Mouse (Mus musculus) spleen, adult 12 weeks (tissue): ENCODE measurements around the gene Eef1akmt3.

Source experiments
- DNase-seq: peaks from one replicate; pipeline ENCODE4 v3.0.0; 2022; ENCODE audit warnings: low spot score

Eef1akmt3 gene

DNA sequence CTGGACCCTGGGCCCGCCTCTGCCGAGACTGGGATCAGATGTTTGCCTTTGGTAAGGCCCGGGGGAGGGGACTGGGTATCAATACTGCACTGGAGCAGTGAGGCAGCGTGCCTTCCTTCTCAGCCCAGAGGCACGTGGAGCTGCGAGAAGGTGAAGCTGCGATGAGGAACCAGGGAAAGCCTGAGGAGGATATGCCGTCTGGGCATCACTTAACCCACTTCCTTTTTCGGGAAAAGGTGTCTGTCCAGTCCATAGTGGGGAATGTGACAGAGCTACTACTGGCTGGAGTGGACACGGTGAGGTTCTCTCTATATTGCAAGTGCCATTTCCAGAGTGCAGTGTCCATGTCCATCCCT, 8.8 kb upstream of the Eef1akmt3 start:
- DNase-seq, result no peak

DNA sequence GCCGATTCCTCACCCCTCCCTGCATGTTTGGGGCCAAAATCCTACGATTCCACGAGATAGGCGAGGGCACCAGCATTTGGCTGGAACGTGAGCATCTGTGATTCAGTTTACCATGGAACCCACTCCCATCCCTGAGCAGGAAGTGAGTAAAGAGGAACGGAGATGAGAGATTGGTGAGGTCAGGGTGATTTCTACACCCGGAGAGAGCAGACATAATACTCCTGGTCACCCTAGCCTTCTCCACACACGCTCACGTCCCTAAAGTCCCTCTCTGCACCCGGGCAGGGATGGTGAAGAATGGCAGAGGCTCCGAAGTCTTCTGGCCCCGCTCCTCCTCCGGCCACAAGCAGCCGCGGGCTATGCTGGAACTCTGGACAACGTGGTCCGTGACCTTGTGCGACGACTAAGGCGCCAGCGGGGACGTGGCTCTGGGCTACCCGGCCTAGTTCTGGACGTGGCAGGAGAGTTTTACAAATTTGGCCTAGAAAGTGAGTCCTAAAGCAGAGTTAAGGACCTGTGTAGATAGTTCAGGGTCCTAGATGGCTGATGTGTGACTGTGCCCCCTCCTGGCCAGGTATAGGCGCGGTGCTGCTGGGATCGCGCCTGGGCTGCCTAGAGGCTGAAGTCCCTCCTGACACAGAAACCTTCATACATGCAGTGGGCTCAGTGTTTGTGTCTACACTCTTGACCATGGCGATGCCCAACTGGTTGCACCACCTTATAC, 8.2 kb upstream of the Eef1akmt3 start:
- DNase-seq, result no peak

DNA sequence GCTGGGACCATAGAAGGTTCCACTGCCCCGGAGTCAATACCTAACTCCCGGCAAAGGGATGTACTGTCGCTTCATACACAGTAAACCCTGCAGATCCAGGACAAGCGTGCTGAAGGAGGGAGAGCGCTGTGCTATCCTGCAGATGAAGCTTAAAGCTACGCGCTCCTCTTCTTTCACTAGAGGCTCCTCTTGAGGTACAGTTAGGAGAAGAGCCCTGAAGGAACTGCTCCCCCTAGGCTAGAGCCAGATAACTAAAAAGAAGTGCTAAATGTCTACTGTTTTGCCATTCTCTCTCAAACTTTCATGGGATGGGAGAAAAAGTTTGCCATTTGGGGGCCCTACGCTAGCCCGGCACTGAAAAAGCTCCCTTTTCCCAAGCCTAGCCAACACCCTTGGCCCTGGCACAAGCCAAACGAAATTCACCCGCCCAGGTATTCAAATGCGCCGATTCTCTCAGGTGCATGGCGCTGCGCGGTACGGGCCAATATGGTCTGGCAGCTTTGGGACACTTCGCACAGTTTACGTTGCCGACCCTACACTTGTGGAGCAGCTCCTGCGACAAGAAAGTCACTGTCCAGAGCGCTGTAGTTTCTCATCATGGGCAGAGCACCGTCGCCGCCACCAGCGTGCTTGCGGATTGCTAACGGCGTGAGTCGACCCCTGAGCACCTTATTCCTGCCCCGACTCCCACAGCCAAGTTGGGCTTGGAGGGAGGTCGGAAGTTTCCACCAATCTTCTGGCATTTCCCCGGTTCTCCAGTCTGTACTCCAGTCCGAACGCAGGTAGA, 7.5 kb upstream of the Eef1akmt3 start:
- DNase-seq, result no peak

DNA sequence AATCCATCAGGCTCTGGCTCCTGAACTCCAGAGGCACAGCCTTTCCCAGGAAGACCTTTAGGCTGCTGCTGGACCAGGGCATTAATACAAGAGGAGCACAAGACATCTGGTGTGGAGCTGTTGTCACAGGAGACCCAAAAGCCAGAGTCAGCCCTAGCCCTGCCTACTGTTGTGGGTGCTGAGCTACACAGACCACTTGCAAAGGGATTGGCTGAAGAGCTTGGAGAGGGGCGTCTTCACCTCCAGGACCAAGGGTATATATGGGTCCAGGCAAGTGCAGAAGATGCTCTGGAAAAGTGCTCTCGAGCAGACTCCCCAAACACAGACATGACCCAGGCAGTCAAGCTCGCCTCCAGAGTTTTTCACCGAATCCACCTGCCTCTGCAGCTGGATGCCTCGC, 6.6 kb upstream of the Eef1akmt3 start, which contains the start of gene Cyp27b1:
Gene Cyp27b1, plus strand, starts transcription at position 297 of the 400 bp plus-strand sequence.
- DNase-seq, result no peak

DNA sequence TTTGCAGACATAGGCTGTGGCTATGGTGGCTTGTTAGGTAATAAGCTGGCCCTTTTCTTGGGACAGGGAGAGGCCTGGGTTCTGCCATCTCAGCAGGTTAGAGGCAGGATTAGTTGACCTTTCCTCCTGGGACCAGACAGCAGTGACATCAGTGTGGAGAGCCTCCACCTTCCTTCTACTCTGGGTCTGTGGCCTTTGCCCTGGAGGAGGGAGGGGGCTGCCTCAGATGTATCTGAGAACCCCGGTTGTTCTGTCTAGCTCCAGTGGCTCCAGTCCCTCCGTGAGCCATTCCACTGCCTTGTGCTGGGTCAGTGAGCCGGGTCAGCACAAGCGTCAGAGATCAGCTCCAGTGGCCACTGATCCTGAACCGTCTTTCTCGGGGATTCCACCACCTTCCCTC, 1.9 kb upstream of the Eef1akmt3 start:
- no peak for DNase-seq

DNA sequence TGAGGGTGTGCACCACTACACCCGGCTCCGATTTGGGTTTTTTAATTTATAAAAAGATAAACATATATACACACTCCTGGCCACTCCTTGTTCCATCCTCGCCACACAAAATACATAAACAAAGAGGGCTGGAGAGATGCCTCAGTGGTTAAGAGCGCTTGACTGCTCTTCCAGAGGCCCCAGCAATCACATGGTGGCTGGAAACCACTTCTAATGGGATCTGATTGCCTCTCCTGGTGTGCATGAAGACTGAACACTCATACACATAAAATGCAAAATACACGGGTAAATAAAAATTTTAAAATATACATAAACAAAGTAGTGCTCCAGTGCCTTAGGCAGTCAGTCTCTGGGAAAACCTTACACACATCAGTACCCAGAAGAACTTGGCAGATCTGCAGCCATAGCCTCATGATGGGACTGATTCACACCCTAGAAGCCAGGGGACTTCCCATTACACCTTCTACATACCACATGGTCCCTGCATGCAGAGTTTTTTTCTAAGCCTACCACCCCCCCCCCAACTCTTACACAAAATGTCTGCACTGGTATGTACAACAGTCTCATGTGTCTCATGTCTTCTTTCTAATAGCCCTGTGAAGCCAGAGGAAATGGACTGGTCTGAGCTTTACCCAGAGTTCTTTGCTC, 1.3 kb upstream of the Eef1akmt3 start:
- DNase-seq, result no peak

DNA sequence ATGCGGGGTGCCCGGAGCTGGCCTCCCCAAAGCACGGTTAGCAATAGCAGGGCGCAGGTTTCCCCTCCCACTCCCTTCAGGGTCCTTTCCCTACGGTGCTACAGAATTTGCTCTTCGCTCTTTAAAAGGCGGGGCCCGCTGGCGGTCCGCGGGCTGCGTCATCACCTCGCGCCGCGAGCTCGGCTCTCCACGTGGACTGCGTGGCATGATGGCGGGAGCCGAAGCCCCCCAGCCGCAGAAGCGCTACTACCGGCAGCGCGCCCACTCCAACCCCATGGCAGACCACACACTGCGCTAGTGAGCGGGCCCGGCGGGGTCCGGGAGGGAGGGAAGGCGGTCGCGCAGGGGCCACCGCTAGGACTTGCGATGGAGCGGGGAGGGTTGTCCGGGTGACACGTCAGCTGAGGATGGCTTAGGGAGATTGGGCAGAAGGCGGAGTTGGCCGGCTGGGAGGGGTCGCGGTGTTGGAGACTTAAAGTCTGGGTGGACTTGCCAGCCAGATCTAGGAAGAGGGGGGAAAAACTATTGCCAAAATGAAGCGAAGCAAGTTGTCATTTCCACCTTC, 543 bp upstream of the Eef1akmt3 start:
- DNase-seq, result peak; percentile 77

DNA sequence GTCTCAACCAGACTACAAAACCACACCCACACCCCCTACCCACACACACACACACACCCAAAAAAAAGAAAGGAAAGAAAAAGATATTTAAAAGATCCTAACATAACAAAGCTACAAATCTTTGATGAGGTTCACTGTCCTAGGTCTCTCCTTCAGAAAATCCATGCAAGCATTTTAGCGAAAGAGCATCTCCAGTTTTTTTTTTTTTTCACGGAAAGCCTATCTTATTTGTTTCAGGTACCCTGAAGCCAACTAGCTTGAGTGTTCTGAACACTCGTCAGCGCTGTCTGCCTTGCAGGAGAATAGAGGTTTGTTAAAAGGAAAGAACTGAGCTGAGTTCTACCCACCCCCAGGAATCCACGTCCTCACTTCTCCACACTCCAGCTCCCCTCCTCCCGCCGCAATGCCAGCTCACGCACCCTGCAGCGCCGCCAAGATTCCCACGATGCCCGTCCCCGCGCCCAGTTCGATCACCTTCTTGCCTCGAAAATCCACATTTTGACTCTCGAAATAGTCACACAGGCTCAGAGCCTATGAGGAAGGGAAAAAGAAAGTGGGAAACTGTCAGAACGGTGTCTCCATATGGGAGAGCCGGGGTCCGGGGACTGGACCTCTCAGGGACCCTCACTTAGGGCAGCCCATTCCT, 621 bp downstream of the Eef1akmt3 start:
- DNase-seq, result no peak

DNA sequence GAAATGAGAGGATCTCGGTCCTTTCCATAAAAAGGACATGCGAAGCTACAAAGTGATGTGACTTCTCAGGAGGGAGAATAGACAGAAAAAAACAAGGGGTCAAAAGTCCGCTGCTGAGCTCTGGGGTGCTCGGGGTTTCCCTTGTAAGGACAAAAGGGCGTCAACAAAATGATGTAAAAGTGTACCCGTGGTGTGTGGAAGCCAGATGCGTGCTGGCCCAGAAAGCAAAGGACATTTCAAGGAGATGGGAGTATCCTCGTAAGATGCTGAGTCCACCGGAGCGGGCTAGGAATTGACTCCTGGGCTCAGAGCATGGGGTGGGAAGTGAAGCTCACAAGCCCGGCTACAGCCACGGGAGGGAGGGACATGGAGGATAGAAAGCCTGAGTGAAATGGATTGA, 3.7 kb downstream of the Eef1akmt3 start:
- no peak for DNase-seq

DNA sequence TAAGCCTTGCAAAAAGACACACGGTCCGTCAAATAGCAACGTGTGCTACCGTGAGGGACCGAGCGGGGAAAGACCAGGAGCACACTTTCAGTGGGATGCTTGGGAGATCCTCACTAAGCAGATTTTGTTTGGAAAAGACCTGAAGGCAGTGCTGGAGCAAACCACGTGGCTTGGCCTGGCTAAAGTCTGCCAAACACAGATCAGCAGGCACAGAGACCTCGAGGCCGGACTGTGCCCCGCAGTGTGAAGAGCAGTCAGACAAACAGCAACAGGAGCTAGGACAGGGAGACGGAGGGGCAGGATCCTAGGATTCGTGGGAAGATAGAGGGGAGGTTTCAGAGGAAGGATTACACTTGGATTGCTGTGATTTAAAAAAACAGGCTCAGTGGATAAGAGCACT, 5.0 kb downstream of the Eef1akmt3 start:
- no peak for DNase-seq

DNA sequence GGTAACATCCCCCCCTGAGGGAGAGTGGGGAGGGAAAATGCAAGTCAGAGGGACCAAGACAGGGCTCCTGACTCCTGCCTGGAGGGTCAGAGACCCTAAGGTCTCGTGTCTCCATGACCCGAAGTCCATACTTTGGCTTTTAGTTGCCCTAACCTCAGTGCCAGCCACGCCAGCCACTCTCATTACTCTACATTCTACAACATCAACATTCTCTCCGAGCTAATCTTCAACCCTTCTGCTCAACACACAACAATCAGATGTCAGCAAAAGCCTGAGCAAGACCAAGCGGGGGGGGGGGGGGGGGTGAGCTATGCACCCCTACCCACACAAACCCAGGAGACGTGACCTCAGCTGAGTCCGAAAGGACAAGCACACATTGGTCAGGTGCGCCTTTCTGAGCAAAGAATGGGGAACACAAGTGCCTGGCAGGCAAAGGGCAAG, 8.0 kb downstream of the Eef1akmt3 start:
- no peak for DNase-seq

DNA sequence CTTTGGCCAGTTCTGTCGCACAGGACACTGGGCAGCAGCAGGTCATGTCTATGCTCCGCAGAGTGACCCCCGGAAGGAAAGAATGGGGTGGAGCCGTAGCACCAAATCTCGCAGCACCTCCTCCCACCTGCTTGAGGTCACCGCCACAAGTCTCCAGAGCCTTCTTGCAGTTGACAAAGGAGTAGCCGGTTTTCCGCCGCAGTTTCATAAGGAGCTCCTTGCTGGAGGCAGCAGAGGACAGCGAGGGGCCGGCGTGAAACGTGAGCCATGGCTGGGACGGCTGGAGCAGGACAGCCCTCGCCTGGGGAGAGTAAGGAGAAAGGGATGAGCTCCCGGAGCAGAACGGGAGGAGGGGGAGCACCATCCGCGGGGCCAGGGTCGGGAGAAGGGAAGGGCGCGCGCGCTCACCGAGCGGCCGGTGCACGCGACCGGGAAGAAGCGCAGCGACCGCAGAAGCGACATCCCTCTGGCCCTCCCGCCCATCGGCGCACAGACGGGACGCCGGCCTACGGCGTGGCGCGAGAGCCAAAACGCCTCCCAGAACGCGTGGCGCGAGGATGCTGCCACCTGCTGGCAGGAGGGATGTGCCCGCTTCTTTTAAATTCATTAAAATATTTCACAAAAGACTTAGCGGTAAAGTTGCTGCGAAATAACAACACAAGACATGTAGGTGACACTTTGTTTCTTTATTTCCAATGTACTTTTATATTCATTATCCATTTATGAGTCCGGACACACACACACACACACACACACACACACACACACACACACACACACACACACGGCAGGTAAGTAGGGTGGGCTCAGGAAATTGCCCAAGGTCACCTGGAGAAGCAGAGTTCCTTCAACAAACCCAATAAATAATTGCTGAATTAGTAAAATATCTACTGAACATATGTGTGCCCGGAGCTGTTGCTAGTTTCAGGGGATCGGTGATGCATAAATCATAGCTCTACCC, 10.7 kb downstream of the Eef1akmt3 start, which contains the start of gene Tsfm:
Gene Tsfm, minus strand, starts transcription at position 505 of the 961 bp plus-strand sequence.
- DNase-seq, result peak; percentile 84

DNA sequence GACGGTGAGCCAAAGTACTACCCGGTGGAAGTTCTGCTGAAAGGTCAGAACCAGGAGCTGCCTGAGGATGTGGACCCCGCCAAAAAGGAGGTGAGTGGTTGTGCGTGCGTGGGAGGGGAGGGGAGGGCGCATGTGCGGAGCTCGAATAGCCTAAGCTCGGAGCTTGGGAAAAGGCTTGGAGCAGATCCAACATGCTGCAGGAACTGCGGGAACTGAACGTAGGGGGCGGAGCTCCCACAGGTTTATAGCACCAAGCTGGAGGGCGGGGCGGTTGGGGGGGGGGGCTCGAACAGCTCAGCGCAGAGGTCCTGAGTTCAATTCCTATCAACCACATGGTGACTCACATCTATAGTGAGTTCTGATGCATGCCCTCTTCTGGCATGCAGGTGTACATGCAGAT, 22.9 kb downstream of the Eef1akmt3 start:
- DNase-seq, result no peak

DNA sequence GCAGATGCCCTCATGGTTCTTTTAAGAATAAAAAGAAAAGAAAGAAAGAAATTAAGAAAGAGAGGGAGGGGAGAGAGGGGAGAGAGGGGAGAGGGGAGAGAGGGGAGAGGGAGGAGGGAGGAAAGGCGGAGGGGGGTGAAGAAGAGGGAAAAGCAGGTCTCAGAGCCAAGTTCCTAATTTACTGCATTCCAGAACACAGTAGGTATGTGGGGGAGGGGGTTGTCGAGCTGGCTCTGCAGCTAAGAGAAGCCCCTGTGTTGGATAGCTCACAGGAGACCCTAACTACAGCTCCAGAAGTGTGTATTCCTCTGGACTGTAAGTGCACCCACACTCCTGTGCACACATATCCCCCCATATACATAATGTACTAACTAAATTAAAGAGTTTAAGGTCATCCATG, 24.2 kb downstream of the Eef1akmt3 start:
- no peak for DNase-seq

DNA sequence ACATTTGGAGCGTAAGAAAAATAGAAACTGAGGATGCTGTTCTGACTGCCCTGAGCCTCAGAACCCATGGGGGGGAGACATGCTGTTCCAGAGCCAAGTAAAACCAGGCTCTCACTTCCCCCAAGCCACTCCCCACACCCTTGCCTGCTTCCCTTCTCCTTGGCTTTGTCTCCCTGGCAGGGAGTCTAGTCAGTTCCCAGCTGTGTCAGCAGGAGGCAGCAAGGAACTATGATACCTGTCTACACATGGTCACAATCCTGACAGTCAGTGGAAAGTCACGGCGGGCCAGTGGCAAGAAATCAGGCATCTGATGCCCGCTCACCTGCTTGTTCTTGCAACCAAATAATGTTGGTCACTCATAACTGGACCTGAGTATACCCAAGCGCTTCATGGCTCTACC, 24.8 kb downstream of the Eef1akmt3 start:
- no peak for DNase-seq

DNA sequence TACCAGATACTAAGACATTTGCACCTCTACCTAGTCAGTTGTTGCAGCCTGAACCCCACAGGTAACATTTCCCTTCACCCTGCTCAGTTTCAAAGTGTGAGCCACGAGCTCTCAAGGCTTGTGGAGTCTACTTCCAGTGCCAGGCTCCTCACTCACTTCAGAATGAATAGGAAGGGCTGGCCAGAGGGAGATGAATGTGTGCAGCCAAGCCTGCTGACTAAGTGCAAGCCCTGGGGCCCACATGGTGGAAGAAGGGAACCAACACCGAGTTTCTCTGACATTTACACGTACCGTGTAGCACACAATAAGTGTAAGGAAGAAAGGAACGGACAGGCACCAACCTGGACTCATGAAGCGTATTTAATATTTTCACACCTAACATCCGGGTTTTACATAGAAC, 37.5 kb downstream of the Eef1akmt3 start:
- DNase-seq, result no peak

DNA sequence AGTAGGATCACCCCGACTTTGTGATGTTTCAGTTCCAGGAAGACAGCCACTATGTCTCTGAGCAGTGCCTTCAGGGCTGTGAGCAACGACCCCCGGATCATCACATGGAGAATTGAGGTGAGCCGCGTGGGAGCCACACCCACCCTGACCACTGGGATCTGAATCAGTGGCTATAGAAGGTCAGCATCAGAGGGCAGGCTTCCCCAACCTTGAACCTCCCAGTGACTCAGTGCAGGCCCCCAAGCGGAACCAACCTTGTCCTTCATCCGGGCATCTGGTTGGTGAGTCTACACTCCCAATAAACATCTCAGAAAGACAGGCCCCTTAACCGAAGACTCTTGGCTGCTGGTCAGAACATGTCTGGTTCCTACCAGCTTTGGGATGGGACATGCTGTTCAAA, 38.0 kb downstream of the Eef1akmt3 start:
- no peak for DNase-seq

DNA sequence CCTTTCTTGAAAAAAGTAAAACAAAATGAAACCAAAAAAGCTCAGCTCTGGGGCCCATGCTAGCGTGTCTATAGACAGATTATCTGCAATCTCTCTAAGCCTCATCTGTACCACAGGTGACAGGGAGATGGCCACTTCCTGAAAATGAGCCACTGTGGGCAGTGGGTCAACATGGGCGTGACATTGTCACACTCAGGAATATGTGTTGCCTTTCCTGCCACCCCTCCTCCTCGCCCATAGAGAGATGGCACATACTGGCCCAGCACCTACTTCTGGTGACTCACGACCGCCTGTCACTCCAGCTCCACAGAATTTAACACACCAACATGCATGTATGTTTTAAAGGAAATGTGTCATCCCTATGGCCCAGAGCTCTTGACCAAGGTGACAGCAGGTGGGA, 38.5 kb downstream of the Eef1akmt3 start:
- DNase-seq, result no peak

DNA sequence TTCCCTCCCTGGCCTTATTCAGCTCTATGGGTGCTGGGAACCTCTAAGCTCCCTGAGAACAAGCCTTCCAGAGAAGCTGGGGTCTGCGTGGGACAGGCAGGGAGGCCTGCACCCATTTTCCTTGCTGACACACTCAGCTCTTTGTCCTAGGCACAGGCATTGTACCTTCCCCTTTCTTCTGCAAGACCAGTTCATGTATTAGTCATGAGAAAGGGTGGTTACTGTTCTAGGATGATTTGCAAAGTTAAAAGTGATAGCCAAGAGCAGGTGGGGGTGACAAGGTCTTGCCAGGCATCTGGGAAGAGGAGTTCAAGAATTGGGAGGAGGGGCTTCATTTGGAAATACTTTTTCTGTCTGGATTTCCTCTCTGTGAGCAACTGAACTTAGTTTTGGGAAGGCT, 39.3 kb downstream of the Eef1akmt3 start:
- DNase-seq, result no peak

DNA sequence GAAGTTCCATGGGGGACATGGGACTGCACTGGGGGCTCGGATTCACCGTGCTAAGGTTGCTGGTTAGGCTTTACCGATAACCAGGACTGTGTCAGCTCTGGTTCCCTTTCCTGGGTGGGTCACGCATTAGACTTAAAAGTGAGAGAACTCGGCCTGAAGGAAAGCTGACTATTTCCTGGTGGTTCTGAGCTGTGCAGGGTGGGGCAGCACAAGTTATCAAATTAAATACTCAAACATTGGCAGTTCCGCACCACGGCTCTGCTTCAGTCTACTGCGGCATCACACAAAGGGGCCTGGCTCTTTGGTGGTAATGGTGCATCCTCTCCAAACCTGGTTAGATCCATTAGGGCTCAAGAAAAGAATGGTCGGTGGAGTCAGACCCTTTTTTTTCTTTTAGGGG, 40.0 kb downstream of the Eef1akmt3 start:
- no peak for DNase-seq

DNA sequence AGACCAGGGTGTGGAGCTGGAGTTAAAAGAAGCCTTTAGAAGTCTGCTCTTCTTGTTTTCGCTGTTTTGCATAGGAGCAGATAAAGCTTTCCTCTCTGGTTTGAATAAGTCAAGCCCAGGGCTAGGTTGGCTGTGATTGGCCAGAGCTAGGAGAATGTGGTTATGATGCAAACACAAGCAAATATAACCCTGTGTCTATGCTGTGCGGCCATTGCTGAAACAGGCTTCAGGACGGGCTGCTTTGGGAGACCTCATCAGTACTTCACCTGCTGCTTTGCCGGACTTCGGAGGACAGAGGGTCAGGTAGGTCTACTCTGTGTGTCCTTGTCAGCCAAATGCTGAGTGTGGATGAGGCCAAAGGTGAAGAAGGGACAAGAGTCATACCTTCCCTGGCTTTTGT, 40.8 kb downstream of the Eef1akmt3 start, which contains the start of gene Avil:
Gene Avil, plus strand, starts transcription at position 181 of the 400 bp plus-strand sequence.
- DNase-seq, result no peak
